Mouse (Mus musculus) hindbrain, embryonic 14.5 days (tissue): ENCODE data around the gene Akna. TPM values are rescaled to one million over a fixed set of nuclear protein-coding genes. Genes with fewer than 3 reads are reported as not detected.

ENCODE experiments used
- ATAC-seq: fragments of 200-750 bp; cut with Nextera tagmentation; 2 replicates; pipeline ENCODE4 v1.8.0; 2017; ENCODE audit warnings: moderate number of reproducible peaks, mild to moderate bottlenecking, moderate TSS enrichment, moderate library complexity; ENCODE audit not compliant: low FRiP score
- DNase-seq: peaks from one replicate; pipeline ENCODE4 v3.0.0-alpha.2; 2015; ENCODE audit warnings: low spot score
- H3K27ac ChIP-seq: fragments of 300-500 bp; sonication (generic); 2 replicates; pipeline ENCODE4 v1.5.1; 2014; ENCODE audit warnings: mild to moderate bottlenecking, moderate library complexity
- H3K27me3 ChIP-seq: fragments of 300-500 bp; sonication (generic); 2 replicates; pipeline ENCODE4 v1.6.1; 2014; ENCODE audit warnings: mild to moderate bottlenecking, low read length, mixed read lengths; ENCODE audit not compliant: control insufficient read depth, insufficient read depth
- H3K36me3 ChIP-seq: fragments of 300-500 bp; sonication (generic); replicated peaks from 2 replicates; pipeline ENCODE4 v1.6.1; 2014; ENCODE audit not compliant: control insufficient read depth, insufficient read depth
- H3K4me1 ChIP-seq: fragments of 300-500 bp; sonication (generic); replicated peaks from 2 replicates; pipeline ENCODE4 v1.6.1; 2014; ENCODE audit warnings: antibody characterized with exemption, low read length, mixed read lengths; ENCODE audit not compliant: control insufficient read depth, insufficient read depth
- H3K4me2 ChIP-seq: fragments of 300-500 bp; sonication (generic); replicated peaks from 2 replicates; pipeline ENCODE4 v1.6.1; 2014; ENCODE audit warnings: mild to moderate bottlenecking, moderate library complexity
- H3K4me3 ChIP-seq: fragments of 300-500 bp; sonication (generic); replicated peaks from 2 replicates; pipeline ENCODE4 v1.5.1; 2014; ENCODE audit warnings: mild to moderate bottlenecking, low read length
- H3K9ac ChIP-seq: fragments of 300-500 bp; sonication (generic); 2 replicates; pipeline ENCODE4 v1.6.1; 2014
- H3K9me3 ChIP-seq: fragments of 300-500 bp; sonication (generic); 2 replicates; pipeline ENCODE4 v1.6.1; 2016; ENCODE audit warnings: low read length; ENCODE audit not compliant: control insufficient read depth
- WGBS: fragments of 180-500 bp; shearing (Covaris S2); extraction: QIAGEN DNeasy Blood & Tissue Kit; methylation state at CpG from one replicate; pipeline ENCODE4 v1.1.7; 2014; 5-methylcytosine and 5-hydroxymethylcytosine counted together
- polyA plus RNA-seq: library from polyadenylated mRNA; unstranded; fragments of >200 nt; fragmentation: Nextera tagmentation; extraction: Ambion mirVana; gene quantifications from 2 replicates; pipeline ENCODE4 v1.2.1, GENCODE M21; 2014

The Akna gene
- polyA plus RNA-seq = 3.9 and 4.6 TPM in 2 replicates

DNA sequence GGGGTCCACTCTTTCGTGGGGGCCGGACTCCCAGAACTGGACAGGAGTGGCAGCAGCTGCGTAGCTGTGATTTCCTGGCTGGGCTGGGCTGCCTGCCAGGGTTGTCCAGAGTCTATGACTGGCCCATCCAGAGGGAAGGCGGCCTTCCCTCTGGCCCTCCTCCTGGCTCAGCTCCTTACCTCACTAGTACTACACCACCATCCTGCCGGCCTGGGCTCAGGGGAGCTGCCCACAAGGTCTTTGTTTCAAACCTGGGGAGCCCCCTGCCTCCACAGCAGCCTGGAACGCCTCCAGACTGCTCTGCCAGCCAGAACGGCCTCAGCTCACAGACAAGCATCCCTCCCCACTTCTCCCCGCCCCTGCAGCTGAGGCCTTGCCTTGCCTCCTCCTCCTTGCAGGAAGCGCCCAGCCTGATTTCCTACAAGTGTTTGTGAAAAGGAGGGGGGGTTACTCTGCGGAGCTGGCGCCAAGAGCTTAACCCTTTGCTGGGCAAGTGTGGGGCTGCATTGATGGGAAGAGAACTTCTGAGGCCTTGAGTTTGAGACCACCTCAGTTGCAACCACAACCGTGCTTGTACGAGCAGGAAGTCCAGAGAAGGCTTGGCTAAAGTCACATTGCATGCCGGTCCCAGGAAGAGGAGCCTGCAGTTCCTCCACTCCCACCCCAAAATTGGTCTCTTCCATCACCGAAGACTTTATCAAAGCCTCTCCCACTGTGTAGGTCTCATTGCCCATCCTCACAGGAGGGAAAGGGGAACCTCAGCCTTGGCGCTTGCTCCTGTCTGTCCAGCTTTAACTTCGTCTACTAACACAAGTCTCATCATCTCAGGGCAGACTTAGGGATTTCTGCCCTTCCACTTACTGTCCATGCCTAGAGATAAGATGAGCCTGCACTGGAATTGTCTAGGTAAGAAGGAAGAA is at the start of gene Akna:
Gene Akna, minus strand, starts transcription at position 315 of the 920 bp plus-strand sequence.
- peak; percentile 73 for DNase-seq
- H3K4me2 ChIP-seq = peak within 1 kb of the TSS; percentile 32
- no peak within 1 kb of the TSS; the same call in 1 of the 2 replicates for H3K4me3 ChIP-seq
- peaks cover 37% of the 10 kb centered on the region for H3K4me1 ChIP-seq
- no peaks in the 10 kb centered on the region for H3K27me3 ChIP-seq
- H3K9ac ChIP-seq = peak within 1 kb of the TSS; percentile 25
- H3K36me3 ChIP-seq = no peaks in the 10 kb centered on the region
- H3K9me3 ChIP-seq = no peaks in the 10 kb centered on the region
- peak; percentile 84 for ATAC-seq
- peak within 1 kb of the TSS; percentile 68 for H3K27ac ChIP-seq
- WGBS = 13% methylated on average over 17 of the region's 17 CpGs

DNA sequence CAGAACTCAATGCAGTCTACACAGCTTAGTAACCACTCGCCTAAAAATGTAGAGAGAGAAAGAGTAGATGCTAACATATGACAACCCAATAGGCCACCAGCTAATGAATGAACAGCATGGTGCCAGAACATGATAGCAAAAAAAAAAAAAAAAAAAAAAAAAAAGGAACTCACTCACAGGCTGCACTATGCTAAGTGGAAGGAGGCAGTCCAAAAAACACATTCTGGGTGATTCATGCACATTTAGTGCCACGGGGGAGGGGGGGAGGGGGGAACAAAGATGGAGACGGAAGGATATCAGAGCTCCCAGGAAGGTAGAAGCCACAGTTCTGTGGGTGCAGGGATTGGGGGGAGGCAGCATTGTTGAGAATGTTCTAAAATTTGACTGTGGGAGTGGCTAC is 49.4 kb upstream of the Akna start:
- Histone ChIP-seq H3K4me2 (no peak overlapping the region), H3K9me3 (no peaks in the 10 kb centered on the region), H3K36me3 (no peaks in the 10 kb centered on the region), H3K4me1 (no peaks in the 10 kb centered on the region), H3K27ac (no peak overlapping the region), H3K4me3 (no peak overlapping the region), H3K27me3 (no peaks in the 10 kb centered on the region), H3K9ac (no peak overlapping the region)
- no peak for ATAC-seq
- WGBS = 62% methylated on average over 3 of the region's 3 CpGs
- no peak for DNase-seq

DNA sequence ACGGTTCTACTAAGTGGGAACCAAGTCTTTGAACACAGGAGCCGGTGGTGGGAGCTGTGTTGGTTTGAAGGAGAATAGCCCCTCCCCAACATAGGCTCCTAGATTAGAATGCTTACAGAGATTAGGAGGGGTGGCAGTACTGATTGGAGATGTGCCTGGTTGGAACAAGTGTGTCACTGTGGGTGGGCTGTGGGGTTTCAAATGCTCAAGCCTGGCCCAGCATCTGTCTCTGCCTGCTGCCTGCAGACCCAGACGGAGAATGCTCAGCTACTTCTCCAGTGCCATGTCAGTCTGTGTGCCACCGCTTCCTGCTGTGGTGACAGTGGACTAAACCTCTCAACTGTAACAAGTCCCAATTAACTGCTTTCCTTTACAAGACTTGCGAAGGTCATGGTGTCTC is 47.4 kb upstream of the Akna start:
- DNase-seq (no peak), ATAC-seq (no peak)
- Histone ChIP-seq H3K4me2 (no peak overlapping the region), H3K9ac (no peak overlapping the region), H3K9me3 (no peaks in the 10 kb centered on the region), H3K27ac (no peak overlapping the region), H3K27me3 (no peaks in the 10 kb centered on the region), H3K4me3 (no peak overlapping the region), H3K36me3 (no peaks in the 10 kb centered on the region), H3K4me1 (no peaks in the 10 kb centered on the region)
- WGBS = 86% methylated on average over 5 of the region's 5 CpGs

DNA sequence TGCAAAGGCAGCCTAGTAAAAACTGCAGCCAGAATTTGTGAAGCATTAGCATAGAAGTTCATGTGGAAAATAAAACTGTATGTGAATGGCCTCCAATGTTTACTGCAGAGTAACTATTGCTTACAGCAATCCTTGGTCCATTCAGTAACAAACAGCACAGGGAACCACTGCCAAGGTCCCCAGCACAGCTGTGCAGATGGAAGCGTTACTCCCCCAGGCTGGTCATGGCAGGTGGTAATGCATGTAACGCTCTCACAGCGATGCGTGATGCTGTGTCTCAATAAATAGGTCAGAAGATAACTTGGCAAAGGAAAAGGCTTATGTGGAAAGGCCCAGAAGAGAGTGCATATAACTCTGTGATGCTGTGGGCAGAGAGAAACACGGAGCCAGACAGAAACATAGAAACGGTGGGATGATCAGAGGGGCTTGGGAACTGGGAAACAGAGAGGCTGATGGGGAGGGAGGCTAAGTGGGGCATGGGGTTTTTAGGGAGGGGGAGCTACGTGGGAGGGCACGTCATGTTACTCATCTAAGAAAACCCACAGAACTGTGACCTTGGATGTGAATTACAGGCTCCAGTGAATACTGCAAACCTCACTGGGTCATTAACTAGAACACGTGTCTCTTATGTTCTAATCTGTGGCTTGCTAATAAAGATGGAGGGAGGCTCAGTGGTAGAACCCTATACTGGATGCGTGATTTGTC is 41.4 kb upstream of the Akna start:
- no peak overlapping the region for H3K27ac ChIP-seq
- H3K9ac ChIP-seq = no peak overlapping the region
- H3K36me3 ChIP-seq = no peaks in the 10 kb centered on the region
- DNase-seq (no peak), ATAC-seq (peak; percentile 63; the same call in 1 of the 2 replicates)
- H3K9me3 ChIP-seq = no peaks in the 10 kb centered on the region
- no peaks in the 10 kb centered on the region for H3K27me3 ChIP-seq
- 0 out of 2 replicates have a peak, but pooled peaks cover 4% of the 10 kb centered on the region for H3K4me1 ChIP-seq
- WGBS = 64% methylated on average over 10 of the region's 10 CpGs
- H3K4me2 ChIP-seq = no peak overlapping the region
- H3K4me3 ChIP-seq = no peak overlapping the region

DNA sequence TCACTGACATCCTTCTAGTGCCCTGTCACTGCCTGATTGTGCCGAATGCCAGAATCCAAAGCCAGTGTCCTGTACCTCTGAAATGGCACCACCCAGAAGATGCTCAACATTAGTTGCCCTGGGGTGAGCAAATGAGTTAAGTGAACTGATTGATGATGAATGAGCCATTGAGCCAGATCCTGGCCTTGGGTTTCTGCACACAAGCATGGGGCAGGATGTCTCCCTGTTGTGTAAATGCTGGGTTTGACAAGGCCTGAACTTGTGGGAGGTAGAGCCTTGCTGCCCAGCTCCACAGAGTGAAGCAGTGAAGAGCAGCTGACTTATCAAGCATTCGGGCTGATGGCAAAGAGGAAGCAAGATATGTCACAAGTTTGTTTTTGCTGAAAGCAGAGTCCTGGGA is 39.9 kb upstream of the Akna start:
- Histone ChIP-seq H3K36me3 (no peaks in the 10 kb centered on the region), H3K9me3 (no peaks in the 10 kb centered on the region), H3K4me3 (no peak overlapping the region), H3K4me1 (0 out of 2 replicates have a peak, but pooled peaks cover 4% of the 10 kb centered on the region), H3K27me3 (no peaks in the 10 kb centered on the region), H3K9ac (no peak overlapping the region), H3K27ac (no peak overlapping the region), H3K4me2 (no peak overlapping the region)
- DNase-seq (no peak), ATAC-seq (no peak)
- WGBS = 100% methylated on average over 2 of the region's 2 CpGs

DNA sequence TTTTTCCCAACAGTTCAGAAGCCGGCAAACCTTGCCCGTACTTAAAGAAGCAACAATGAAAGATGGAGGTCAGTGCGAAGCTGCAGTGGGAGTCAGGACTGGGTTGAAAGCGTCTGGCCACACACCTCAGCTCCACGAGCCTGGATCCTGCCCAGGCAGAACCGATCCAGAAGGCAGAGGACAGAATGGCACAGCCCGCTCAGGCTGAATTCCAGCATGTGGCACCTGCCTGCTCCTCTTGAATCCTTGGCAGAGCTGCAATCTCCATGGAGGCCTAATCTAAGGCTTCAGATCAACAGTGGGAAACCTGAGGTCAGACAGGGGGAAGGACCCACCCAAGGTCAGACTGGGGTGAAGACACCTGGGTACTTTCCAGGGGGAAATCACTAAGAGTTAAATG is 38.5 kb upstream of the Akna start:
- no peaks in the 10 kb centered on the region for H3K27me3 ChIP-seq
- 0 out of 2 replicates have a peak, but pooled peaks cover 4% of the 10 kb centered on the region for H3K4me1 ChIP-seq
- ATAC-seq (no peak), DNase-seq (no peak)
- WGBS = 90% methylated on average over 7 of the region's 7 CpGs
- H3K36me3 ChIP-seq = no peaks in the 10 kb centered on the region
- no peak overlapping the region for H3K27ac ChIP-seq
- no peak overlapping the region for H3K9ac ChIP-seq
- H3K4me3 ChIP-seq = no peak overlapping the region
- no peak overlapping the region for H3K4me2 ChIP-seq
- H3K9me3 ChIP-seq = no peaks in the 10 kb centered on the region

DNA sequence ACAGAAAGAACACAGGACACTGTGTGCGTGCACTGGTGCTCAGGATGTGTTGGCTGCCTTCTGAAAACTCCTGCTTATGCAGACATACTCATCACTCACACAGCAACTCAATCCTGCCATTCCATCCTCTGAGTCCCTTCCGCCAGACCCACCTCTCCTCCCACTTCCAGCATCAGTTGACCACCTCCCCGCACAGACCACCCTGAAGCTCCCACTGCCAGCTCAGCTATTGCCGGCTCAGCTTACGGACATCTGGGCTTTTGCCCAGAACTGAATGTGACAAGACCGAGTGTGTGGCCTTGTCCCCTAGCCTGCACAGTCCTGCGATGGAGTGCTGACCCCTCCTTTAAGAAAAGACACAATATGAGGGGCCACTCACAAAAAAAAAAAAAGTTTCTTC is 37.1 kb upstream of the Akna start:
- DNase-seq (no peak), ATAC-seq (no peak)
- Histone ChIP-seq H3K36me3 (no peaks in the 10 kb centered on the region), H3K27me3 (no peaks in the 10 kb centered on the region), H3K27ac (no peak overlapping the region), H3K4me1 (0 out of 2 replicates have a peak, but pooled peaks cover 4% of the 10 kb centered on the region), H3K4me2 (no peak overlapping the region), H3K9ac (no peak overlapping the region), H3K9me3 (no peaks in the 10 kb centered on the region), H3K4me3 (no peak overlapping the region)
- 71% methylated on average over 7 of the region's 7 CpGs for WGBS

DNA sequence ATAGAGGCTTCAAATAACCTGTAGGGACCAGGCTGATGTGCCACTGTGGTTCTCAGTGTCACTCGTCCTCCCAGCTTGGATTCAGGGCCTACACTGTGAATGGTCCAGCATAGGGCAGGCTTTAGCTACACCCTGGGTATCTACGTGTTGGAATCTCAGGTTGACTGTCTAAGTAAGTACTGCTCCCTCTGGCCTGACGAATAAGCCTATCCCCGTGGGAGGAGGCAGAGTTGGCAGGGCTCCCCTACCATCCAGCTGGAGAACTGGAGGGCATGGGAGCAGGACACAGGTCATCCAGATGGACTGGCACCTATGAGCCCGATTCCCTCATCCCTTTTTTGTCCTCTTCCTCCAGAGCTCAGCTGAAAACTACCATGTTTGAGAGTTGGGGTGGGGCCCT is 34.8 kb upstream of the Akna start:
- Histone ChIP-seq H3K9ac (no peak overlapping the region), H3K36me3 (no peaks in the 10 kb centered on the region)
- no peak for ATAC-seq

DNA sequence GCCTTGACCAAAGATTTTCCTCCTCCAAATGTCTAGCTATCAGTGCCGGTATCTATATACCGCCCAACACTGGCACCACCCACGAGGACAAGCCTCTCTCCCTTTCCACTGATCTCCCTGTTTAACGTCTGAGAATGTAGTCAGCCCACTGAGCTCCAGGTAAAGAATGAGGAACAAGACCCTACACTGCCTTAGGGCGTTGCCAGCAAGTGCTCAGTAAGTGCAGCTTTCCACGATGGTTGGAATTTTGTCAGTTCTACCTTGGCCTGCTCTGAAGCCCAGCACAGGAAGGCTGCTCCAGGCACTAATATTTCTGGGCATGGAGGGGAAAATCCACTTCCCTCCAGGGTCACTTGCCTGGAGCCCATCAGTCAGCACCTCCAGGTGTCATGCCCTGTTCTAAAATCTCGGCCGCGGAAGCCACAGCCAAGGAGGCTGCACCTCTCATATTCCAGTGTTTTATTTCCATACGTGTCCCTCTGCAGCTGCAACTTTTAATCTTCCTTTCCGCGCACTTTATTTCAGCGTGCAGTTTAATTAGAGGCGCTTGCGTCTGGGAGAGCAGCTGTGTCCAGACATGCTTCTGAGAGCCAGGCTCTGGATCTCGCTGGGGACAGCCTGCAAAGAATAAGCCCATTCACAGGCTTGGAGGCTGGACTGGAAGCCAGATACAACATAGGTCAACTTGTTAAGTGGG is 34.1 kb upstream of the Akna start:
- Histone ChIP-seq H3K27ac (no peak overlapping the region), H3K9ac (no peak overlapping the region), H3K27me3 (no peaks in the 10 kb centered on the region), H3K4me2 (no peak overlapping the region), H3K4me3 (no peak overlapping the region), H3K9me3 (no peaks in the 10 kb centered on the region), H3K36me3 (no peaks in the 10 kb centered on the region), H3K4me1 (no peaks in the 10 kb centered on the region)
- ATAC-seq (no peak), DNase-seq (no peak)
- WGBS = 66% methylated on average over 16 of the region's 16 CpGs

More for the DNA sequence above, 34.8 kb upstream of the Akna start:
- H3K9me3 ChIP-seq = no peaks in the 10 kb centered on the region
- WGBS = 84% methylated on average over 5 of the region's 5 CpGs
- no peaks in the 10 kb centered on the region for H3K27me3 ChIP-seq
- no peak for DNase-seq
- H3K27ac ChIP-seq = no peak overlapping the region
- H3K4me2 ChIP-seq = no peak overlapping the region
- no peak overlapping the region for H3K4me3 ChIP-seq
- H3K4me1 ChIP-seq = no peaks in the 10 kb centered on the region
